Mouse (Mus musculus): ENCODE measurements at regions not wholly inside any gene's neighbourhood (a gene's known extent, or its start where the extent isn't known, plus 50 kb on each side); places are given as distances from the start of the nearest gene placed in this dataset.

- TF ChIP-seq CTCF (IDR thresholded peaks at IDR 0.05; ENCODE audit: control insufficient read depth, insufficient read depth, low read length) (no peak), POLR2A (IDR thresholded peaks at IDR 0.05; ENCODE audit: borderline replicate concordance, control insufficient read depth, low read depth, low read length) (no peak)
Observed at GRCm38 (mm10) chr16:95814513-95815118, 112.7 kb downstream of the Ets2 start.

Measured in bone marrow, adult 2 months (tissue).